Mouse (Mus musculus) kidney, postnatal 0 days (tissue): ENCODE data around the gene Tmem132d. TPM values are rescaled to one million over a fixed set of nuclear protein-coding genes. Genes with fewer than 3 reads are reported as not detected.
A peak's percentile ranks its signal among the peaks of the same experiment; 100 is the strongest.
"Not testable (repeated sequence)": the region's sequence is repeated elsewhere in the genome, so short reads cannot be mapped to it uniquely, and the experiment has no call there.

ENCODE experiments used
- ATAC-seq: fragments of 200-750 bp; cut with Nextera tagmentation; replicated peaks from 2 replicates; pipeline ENCODE4 v1.8.0; 2017; ENCODE audit warnings: low read depth, moderate number of reproducible peaks, moderate TSS enrichment, moderate library complexity; ENCODE audit not compliant: low FRiP score
- DNase-seq: peaks from one replicate; pipeline ENCODE4 v3.0.0-alpha.2; 2016; ENCODE audit warnings: low spot score
- H3K27ac ChIP-seq: fragments of 300-500 bp; sonication (generic); 2 replicates; pipeline ENCODE4 v1.5.1; 2014; ENCODE audit warnings: mild to moderate bottlenecking
- H3K27me3 ChIP-seq: fragments of 300-500 bp; sonication (generic); 2 replicates; pipeline ENCODE4 v1.6.1; 2014; ENCODE audit warnings: low read length, mixed read lengths; ENCODE audit not compliant: insufficient read depth
- H3K36me3 ChIP-seq: fragments of 300-500 bp; sonication (generic); 2 replicates; pipeline ENCODE4 v1.6.1; 2014; ENCODE audit warnings: low read length, mixed read lengths; ENCODE audit not compliant: insufficient read depth
- H3K4me1 ChIP-seq: fragments of 300-500 bp; sonication (generic); replicated peaks from 2 replicates; pipeline ENCODE4 v1.6.1; 2014; ENCODE audit warnings: antibody characterized with exemption, low read length, mixed read lengths; ENCODE audit not compliant: insufficient read depth
- H3K4me2 ChIP-seq: fragments of 300-500 bp; sonication (generic); 2 replicates; pipeline ENCODE4 v1.6.1; 2014; ENCODE audit warnings: mild to moderate bottlenecking, low read length, moderate library complexity, mixed read lengths
- H3K4me3 ChIP-seq: fragments of 300-500 bp; sonication (generic); replicated peaks from 2 replicates; pipeline ENCODE4 v1.5.1; 2014; ENCODE audit warnings: low read depth, low read length
- H3K9ac ChIP-seq: fragments of 300-500 bp; sonication (generic); 2 replicates; pipeline ENCODE4 v1.6.1; 2014; ENCODE audit warnings: low read depth, low read length
- H3K9me3 ChIP-seq: fragments of 300-500 bp; sonication (generic); replicated peaks from 2 replicates; pipeline ENCODE4 v1.6.1; 2016; ENCODE audit warnings: low read length, inconsistent platforms, mixed read lengths
- CTCF ChIP-seq: IDR thresholded peaks from 2 replicates; pipeline ENCODE4 v1.5.1; 2016; ENCODE audit warnings: antibody characterized with exemption, low read depth, mild to moderate bottlenecking, moderate library complexity
- WGBS: fragments of 180-500 bp; shearing (Covaris S2); extraction: QIAGEN DNeasy Blood & Tissue Kit; methylation state at CpG from one replicate; pipeline ENCODE4 v1.1.7; 2014; 5-methylcytosine and 5-hydroxymethylcytosine counted together
- polyA plus RNA-seq: library from polyadenylated mRNA; unstranded; fragments of >200 nt; fragmentation: Nextera tagmentation; extraction: Ambion mirVana; gene quantifications from 2 replicates; pipeline ENCODE4 v1.2.1, GENCODE M21; 2015

Tmem132d gene
- polyA plus RNA-seq, 1 experiment from 2014 or later = 0.14 TPM

DNA sequence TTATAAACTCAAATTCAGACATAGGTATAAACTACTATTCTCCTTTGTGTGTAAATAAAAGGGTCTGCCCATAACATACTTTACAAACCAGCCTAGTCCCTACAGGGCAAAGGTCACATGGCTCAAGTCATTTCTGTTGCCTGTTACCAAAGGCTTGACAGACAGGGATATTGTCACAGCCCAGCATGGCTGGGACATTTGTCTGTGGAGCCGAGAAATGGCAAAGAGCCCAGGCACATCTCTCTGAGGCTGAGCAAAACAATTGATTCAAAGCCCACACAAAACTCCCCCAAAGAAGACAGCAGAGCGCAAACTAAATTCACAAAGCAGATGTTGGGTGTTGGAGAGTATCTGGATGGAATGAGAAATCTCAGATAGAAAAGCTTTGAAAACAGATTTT, 405.8 kb downstream of the Tmem132d start:
- H3K4me3 ChIP-seq = no peak overlapping the region
- ATAC-seq (no peak), DNase-seq (no peak)
- H3K9ac ChIP-seq = no peak overlapping the region
- no peaks in the 10 kb centered on the region for H3K27me3 ChIP-seq
- H3K4me2 ChIP-seq = no peak overlapping the region
- H3K36me3 ChIP-seq = no peaks in the 10 kb centered on the region
- WGBS = 49% methylated on average over 2 of the region's 2 CpGs
- H3K9me3 ChIP-seq = no peaks in the 10 kb centered on the region
- no peaks in the 10 kb centered on the region for H3K4me1 ChIP-seq
- H3K27ac ChIP-seq = no peak overlapping the region
- no peak for TF ChIP-seq CTCF

DNA sequence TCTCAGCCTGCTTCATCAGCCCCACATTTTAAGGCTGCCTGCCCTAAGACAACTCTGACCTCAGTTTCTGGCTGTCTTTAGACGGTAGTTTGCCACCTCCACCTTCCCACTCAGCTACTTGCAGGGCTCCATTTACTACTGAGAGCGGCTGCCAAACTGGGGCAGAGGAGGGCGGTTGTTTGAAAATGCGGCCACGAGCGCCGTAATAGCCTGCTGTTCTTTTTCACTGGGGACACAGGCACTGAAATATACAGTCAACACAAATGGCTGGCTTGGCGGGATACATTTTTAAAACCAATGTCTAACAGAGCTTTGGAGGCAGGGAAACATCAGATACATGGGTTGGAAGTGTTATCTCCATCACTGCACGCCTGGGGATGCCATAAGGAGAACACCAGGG, 428.2 kb downstream of the Tmem132d start:
- no peak for DNase-seq
- no peaks in the 10 kb centered on the region for H3K4me1 ChIP-seq
- H3K36me3 ChIP-seq = no peaks in the 10 kb centered on the region
- H3K27me3 ChIP-seq = no peaks in the 10 kb centered on the region
- no peak overlapping the region for H3K9ac ChIP-seq
- no peak for ATAC-seq
- no peak overlapping the region for H3K4me2 ChIP-seq
- 55% methylated on average over 9 of the region's 9 CpGs for WGBS
- no peak overlapping the region for H3K4me3 ChIP-seq
- no peak for TF ChIP-seq CTCF
- no peak overlapping the region for H3K27ac ChIP-seq
- no peaks in the 10 kb centered on the region for H3K9me3 ChIP-seq

DNA sequence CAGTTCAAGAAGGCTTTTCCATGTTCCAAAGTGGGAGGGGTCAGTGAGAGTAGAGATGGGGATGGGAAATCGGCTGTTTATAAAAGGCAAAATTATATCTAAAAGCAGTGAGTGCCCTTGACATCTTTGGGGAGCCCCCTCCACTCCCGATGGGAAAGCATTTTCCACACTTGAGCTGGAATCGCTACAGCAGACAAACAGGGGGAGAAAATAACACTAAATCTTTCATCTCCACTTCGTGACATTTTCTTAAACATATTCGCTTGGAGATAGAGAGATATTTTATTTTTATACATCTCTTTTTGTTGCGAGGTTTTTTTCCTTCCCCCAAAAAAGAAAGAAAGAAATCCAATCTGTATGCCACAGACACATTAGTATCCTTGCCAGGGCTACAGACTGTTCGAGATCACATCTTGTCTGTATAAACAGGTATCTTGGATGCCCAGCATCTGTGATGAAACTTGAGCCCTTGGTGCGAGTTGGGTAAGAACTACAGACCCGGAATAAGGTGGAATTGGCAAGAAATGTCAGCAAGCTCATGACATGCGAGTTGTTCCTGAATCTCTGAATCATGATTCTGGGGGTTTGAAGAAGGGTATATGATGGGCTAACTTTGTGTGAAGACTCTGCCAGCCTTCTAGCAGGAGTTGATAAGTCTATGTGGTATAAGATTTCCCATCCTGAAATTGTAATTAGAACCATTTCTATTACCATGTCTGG, 436.2 kb downstream of the Tmem132d start:
- Histone ChIP-seq H3K9me3 (no peaks in the 10 kb centered on the region), H3K27ac (no peak overlapping the region), H3K4me2 (no peak overlapping the region), H3K36me3 (no peaks in the 10 kb centered on the region), H3K4me3 (no peak overlapping the region), H3K9ac (no peak overlapping the region), H3K27me3 (no peaks in the 10 kb centered on the region), H3K4me1 (no peaks in the 10 kb centered on the region)
- no peak for DNase-seq
- TF ChIP-seq CTCF = no peak
- no peak for ATAC-seq
- 66% methylated on average over 10 of the region's 10 CpGs for WGBS

DNA sequence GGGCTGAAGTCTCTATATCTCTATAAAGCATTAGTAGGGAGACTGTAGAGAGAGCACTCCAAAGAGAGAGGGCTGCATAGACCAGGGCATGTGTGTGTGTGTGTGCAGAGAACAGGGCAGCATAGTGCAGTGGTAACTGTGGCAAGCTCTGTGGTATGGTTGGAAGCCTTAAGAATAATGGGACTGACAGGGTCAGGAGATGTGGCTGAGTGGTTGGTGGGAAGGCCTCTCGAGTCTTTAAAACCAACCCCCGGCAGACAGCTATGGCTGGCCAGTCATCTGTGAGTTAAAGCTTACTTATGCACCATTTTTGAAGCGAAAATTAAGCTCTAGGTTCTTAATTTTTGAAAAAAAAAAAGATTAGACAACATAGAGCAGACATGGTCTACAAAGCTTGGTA, 439.4 kb downstream of the Tmem132d start:
- no peaks in the 10 kb centered on the region for H3K4me1 ChIP-seq
- no peak overlapping the region for H3K4me3 ChIP-seq
- no peak overlapping the region for H3K4me2 ChIP-seq
- WGBS = 76% methylated on average over 3 of the region's 3 CpGs
- ATAC-seq (no peak), DNase-seq (no peak)
- H3K9ac ChIP-seq = no peak overlapping the region
- no peaks in the 10 kb centered on the region for H3K9me3 ChIP-seq
- no peaks in the 10 kb centered on the region for H3K36me3 ChIP-seq
- H3K27ac ChIP-seq = no peak overlapping the region
- no peak for TF ChIP-seq CTCF
- H3K27me3 ChIP-seq = no peaks in the 10 kb centered on the region

DNA sequence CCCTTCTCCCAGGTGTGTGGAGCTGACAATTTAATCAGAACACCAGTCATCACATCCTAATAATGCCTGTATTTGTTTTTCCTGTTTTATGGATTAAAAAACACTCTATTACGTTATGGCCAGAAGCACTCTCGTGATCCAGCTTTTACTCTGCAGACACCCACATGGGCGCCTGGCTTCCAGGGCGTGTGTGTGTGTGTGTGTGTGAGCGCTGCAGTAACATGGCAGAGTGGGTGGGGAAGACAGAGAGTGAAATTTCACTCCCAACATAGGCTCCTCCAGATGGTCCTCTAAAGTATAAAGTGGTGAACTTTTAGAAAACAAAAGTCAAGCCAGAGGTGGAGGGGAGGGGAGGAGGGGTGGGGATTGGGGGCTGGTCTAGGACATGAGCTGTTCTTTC, 442.1 kb downstream of the Tmem132d start:
- Histone ChIP-seq H3K27ac (no peak overlapping the region), H3K27me3 (no peaks in the 10 kb centered on the region), H3K4me2 (no peak overlapping the region), H3K9me3 (no peaks in the 10 kb centered on the region), H3K36me3 (no peaks in the 10 kb centered on the region), H3K4me3 (no peak overlapping the region), H3K9ac (no peak overlapping the region), H3K4me1 (no peaks in the 10 kb centered on the region)
- no peak for ATAC-seq
- 71% methylated on average over 5 of the region's 5 CpGs for WGBS
- no peak for DNase-seq
- no peak for TF ChIP-seq CTCF

DNA sequence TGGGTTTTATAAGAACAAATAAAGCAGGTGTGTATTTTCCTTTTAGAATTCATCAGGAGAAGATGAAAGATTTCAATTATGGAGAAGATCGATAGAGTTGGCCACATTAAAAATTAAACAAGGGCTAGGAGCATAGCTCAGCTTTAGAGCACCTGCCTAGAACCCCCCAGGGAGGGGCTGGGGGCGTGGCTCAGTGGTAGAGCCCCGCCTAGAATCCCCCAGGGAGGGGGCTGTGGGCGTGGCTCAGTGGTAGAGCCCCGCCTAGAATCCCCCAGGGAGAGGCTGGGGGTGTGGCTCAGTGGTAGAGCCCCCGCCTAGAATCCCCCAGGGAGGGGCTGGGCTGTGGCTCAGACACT, 452.9 kb downstream of the Tmem132d start:
- not testable (repeated sequence) for DNase-seq, ATAC-seq
- WGBS = 49% methylated on average over 6 of the region's 6 CpGs

DNA sequence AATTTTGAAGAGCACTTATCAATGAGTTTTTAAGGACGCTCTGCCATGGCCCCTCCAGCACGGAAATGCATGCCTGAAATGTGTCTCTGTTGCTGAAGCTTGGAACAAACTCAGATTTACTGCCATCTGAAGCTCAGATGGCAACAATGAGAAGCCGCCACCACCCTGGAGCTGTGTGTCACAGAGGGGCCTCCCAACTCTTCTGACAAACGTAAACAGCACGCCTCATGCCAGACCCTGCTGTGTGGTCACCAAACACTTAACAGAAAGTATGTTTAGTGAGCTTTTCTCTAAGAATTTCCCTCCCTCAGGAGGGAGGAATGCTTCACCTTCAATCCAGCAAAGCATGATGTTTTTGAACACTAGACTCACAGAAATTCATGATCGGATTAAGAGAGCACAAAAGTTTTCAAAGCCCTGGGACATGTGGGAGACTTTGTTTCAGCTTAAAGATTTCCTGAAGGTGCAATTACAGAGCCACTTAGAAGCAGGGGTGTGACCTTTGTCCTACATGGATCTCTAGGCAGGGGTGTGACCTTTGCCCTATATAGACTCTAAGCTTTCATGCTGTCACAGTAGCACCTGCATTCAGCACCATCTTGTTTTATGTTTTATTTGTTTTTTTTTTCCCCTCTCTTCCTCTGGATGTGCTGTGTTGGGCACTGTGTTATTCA, 453.4 kb downstream of the Tmem132d start:
- Histone ChIP-seq H3K9ac (no peak overlapping the region), H3K36me3 (no peaks in the 10 kb centered on the region), H3K4me2 (no peak overlapping the region), H3K4me1 (no peaks in the 10 kb centered on the region), H3K27ac (no peak overlapping the region), H3K9me3 (no peaks in the 10 kb centered on the region), H3K27me3 (no peaks in the 10 kb centered on the region), H3K4me3 (no peak overlapping the region)
- no peak for TF ChIP-seq CTCF
- WGBS = 27% methylated on average over 6 of the region's 6 CpGs
- DNase-seq (peak; percentile 6), ATAC-seq (no peak)

More for the DNA sequence above, 452.9 kb downstream of the Tmem132d start:
- not testable (repeated sequence) for H3K27me3 ChIP-seq, H3K4me2 ChIP-seq, H3K9ac ChIP-seq, H3K36me3 ChIP-seq, H3K27ac ChIP-seq, H3K4me3 ChIP-seq, H3K9me3 ChIP-seq, H3K4me1 ChIP-seq
